Mouse (Mus musculus): Measurements from ENCODE around the gene Smim12.

- TF ChIP-seq CTCF (IDR thresholded peaks at IDR 0.05; ENCODE audit: extremely low read depth, insufficient read depth, insufficient read length, insufficient replicate concordance) (no peak), POLR2A (IDR thresholded peaks at IDR 0.05; ENCODE audit: low read depth, low read length) (no peak)
Observed at GRCm38 (mm10) chr4:127278451-127279001, 34.9 kb downstream of the Smim12 start.

All from spleen, adult 2 months (tissue).